Mouse (Mus musculus) adrenal gland, adult (tissue): Measurements from ENCODE around the gene Zdhhc23.

ENCODE experiments used
- DNase-seq, 2 experiments: peaks; one replicate each; pipeline ENCODE4 v3.0.0; 2022 to 2023; ENCODE audit warnings: low spot score in 1 of 2; ENCODE audit not compliant: inconsistent age in 2 of 2

Zdhhc23 gene

GRCm38 (mm10) chr16:43979328-43980109, at the start of gene Zdhhc23:
Gene Zdhhc23 (minus strand): TSS chr16:43979791.
- DNase-seq = peak; percentile 27 to 71

- no peak for DNase-seq
Measured at GRCm38 (mm10) chr16:44029273-44029672, 49.7 kb upstream of the Zdhhc23 start.

GRCm38 (mm10) chr16:44026822-44027221, 47.2 kb upstream of the Zdhhc23 start:
- DNase-seq = no peak

GRCm38 (mm10) chr16:44026210-44026609, 46.6 kb upstream of the Zdhhc23 start:
- DNase-seq = no peak

- no peak for DNase-seq
Measured at GRCm38 (mm10) chr16:44018986-44019548, 39.5 kb upstream of the Zdhhc23 start.

- DNase-seq = no peak
Measured at GRCm38 (mm10) chr16:44018372-44018771, 38.8 kb upstream of the Zdhhc23 start.

GRCm38 (mm10) chr16:44017707-44018106, 38.1 kb upstream of the Zdhhc23 start:
- DNase-seq = no peak

GRCm38 (mm10) chr16:44016164-44016563, 36.6 kb upstream of the Zdhhc23 start:
- DNase-seq = peak; percentile 23 to 56

- DNase-seq = no peak
Measured at GRCm38 (mm10) chr16:44015416-44016158, 36.0 kb upstream of the Zdhhc23 start.

GRCm38 (mm10) chr16:44011010-44011409, 31.4 kb upstream of the Zdhhc23 start:
- no peak for DNase-seq

GRCm38 (mm10) chr16:44002086-44002485, 22.5 kb upstream of the Zdhhc23 start:
- no peak for DNase-seq

GRCm38 (mm10) chr16:43999541-43999940, 19.9 kb upstream of the Zdhhc23 start:
- peak in 1 of 2 experiments; percentile 36 for DNase-seq

- DNase-seq = peak in 1 of 2 experiments; percentile 47
Measured at GRCm38 (mm10) chr16:43999111-43999510, 19.5 kb upstream of the Zdhhc23 start.

GRCm38 (mm10) chr16:43994623-43995022, 15.0 kb upstream of the Zdhhc23 start:
- DNase-seq = no peak

- no peak for DNase-seq
Measured at GRCm38 (mm10) chr16:43986299-43986698, 6.7 kb upstream of the Zdhhc23 start.

- DNase-seq = no peak
Measured at GRCm38 (mm10) chr16:43980110-43980609, 569 bp upstream of the Zdhhc23 start.

GRCm38 (mm10) chr16:43979010-43979327, 622 bp downstream of the Zdhhc23 start:
- DNase-seq = no peak

GRCm38 (mm10) chr16:43973606-43974220, 5.9 kb downstream of the Zdhhc23 start:
- DNase-seq = no peak

GRCm38 (mm10) chr16:43973147-43973546, 6.4 kb downstream of the Zdhhc23 start:
- no peak for DNase-seq

- no peak for DNase-seq
Measured at GRCm38 (mm10) chr16:43972391-43972790, 7.2 kb downstream of the Zdhhc23 start.

GRCm38 (mm10) chr16:43971741-43972140, 7.8 kb downstream of the Zdhhc23 start:
- no peak for DNase-seq
